Mouse (Mus musculus): ENCODE data around the gene Ache. TPM values are rescaled to one million over a fixed set of nuclear protein-coding genes. Genes with fewer than 3 reads are reported as not detected.

Ache gene
- polyA plus RNA-seq, 1 experiment from 2014 or later = 18.3 TPM

DNA sequence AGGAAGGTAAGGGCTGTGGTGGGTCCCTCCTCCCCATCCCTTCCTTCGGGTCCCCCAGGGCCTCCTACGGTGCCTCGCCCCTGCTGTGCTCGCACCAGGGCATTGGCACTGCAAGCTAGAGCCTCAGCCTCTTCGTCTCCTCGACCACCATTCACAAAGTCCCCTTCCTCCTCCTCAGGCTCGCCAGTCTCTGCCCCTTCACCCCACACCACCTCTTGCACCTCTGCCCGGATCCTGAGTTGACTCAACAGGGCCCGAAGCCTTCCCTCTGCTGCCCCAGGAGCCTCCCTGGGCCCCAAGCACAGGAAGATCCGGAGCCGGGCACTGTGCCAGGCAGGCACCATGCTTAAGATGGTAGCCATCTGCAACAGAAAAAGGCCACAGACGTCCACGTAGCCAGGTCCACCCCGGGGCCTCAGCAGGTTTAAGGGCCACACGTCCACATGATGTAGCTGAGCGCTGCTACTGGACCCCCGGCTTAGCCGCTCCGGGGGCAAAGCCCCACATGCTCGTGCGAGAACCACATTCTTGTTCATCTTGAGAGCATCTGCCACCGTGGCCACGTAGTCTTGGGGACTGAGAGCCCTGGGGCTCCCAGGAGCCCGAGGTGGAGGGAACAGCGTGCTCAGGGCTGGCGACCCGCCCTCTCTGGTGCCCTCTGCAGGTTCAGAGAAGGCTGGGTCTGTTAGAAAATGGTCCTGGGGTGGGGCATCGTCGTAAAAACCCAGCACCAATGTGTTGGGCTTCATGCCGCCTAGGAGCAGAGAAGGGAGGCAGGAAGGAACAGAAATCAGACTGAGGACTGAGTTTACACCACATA is 28.0 kb downstream of the Ache start:
- H3K9ac ChIP-seq = peak overlapping the region; percentile 96
- peak overlapping the region; percentile 76 for H3K4me3 ChIP-seq
- no peak for ATAC-seq (ENCODE audit: low FRiP score, low read depth)
- no peaks in the 10 kb centered on the region for H3K9me3 ChIP-seq
- WGBS = 37% methylated on average over 29 of the region's 30 CpGs
- H3K36me3 ChIP-seq = peaks cover 56% of the 10 kb centered on the region
- H3K4me1 ChIP-seq = peaks cover 37% of the 10 kb centered on the region
- H3K27ac ChIP-seq = peak overlapping the region; percentile 97
- H3K4me2 ChIP-seq (replicated peaks) = peak overlapping the region; percentile 99
- H3K27me3 ChIP-seq = no peaks in the 10 kb centered on the region

DNA sequence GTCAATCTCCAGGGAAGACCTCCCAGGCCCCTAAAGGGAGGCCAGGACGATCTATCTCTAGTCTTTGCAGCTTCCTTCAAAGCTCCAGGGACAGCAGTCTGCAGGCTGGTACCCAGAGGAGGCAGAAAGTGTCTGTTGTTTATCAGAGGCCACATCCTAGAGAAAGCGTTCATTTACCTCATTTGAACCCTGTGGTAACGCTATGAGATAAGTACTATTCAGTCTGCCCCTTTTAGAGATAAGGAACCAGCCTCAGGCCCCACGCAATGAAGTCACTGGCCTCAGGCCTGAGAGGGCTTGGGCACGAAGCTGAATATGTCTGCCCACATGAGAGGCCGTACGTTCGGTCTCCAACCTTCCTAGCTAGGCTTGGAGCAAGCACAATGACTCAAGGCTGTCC is 30.0 kb downstream of the Ache start:
- no peak for ATAC-seq (ENCODE audit: low FRiP score, low read depth)

GRCm38 (mm10) chr5:137318570-137318969 is 31.3 kb downstream of the Ache start:
- WGBS = 89% methylated on average over 1 of the region's 1 CpGs
- H3K9ac ChIP-seq = no peak overlapping the region
- H3K27ac ChIP-seq = no peak overlapping the region
- no peak for ATAC-seq (ENCODE audit: low FRiP score, low read depth)
- no peaks in the 10 kb centered on the region for H3K9me3 ChIP-seq
- peaks cover 64% of the 10 kb centered on the region for H3K36me3 ChIP-seq
- no peak overlapping the region for H3K4me2 ChIP-seq (replicated peaks)
- H3K27me3 ChIP-seq = no peaks in the 10 kb centered on the region
- H3K4me1 ChIP-seq = peaks cover 18% of the 10 kb centered on the region
- H3K4me3 ChIP-seq = no peak overlapping the region

More for the DNA sequence above, 30.0 kb downstream of the Ache start:
- H3K36me3 ChIP-seq = peaks cover 57% of the 10 kb centered on the region
- no peaks in the 10 kb centered on the region for H3K9me3 ChIP-seq
- no peak overlapping the region for H3K4me2 ChIP-seq (replicated peaks)
- no peak overlapping the region for H3K9ac ChIP-seq
- no peak overlapping the region for H3K4me3 ChIP-seq
- H3K27me3 ChIP-seq = no peaks in the 10 kb centered on the region
- H3K4me1 ChIP-seq = peaks cover 27% of the 10 kb centered on the region
- WGBS = 90% methylated on average over 8 of the region's 8 CpGs
- H3K27ac ChIP-seq = no peak overlapping the region

- Histone ChIP-seq H3K4me1 (0 out of 2 replicates have a peak, but pooled peaks cover under 1% of the 10 kb centered on the region), H3K27me3 (no peaks in the 10 kb centered on the region), H3K9ac (no peak overlapping the region), H3K36me3 (peaks cover 82% of the 10 kb centered on the region), H3K4me2 (replicated peaks) (no peak overlapping the region), H3K9me3 (no peaks in the 10 kb centered on the region), H3K4me3 (no peak overlapping the region), H3K27ac (no peak overlapping the region)
- 92% methylated on average over 3 of the region's 3 CpGs for WGBS
- no peak for ATAC-seq (ENCODE audit: low FRiP score, low read depth)
Measured at GRCm38 (mm10) chr5:137320996-137321395, 33.7 kb downstream of the Ache start.

DNA sequence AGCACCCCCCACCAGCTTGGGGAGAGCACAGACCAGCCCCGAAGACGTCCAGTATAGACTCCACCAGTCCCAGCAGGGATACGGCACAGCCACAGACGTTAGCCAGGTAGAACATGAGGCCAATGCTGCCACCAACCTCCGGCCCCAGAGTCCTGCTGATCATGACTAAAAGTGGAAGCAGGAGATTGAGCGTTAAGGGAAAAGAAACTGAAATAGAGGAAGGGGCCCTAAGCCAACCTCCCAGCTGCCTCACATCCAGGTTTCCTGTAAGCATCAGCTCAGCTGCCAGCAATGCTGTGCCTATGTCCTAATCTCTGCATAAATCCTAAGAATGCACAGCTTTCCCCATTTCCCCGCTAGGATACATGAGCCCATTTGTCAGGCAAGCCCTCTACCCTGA is 43.6 kb downstream of the Ache start:
- peaks cover 27% of the 10 kb centered on the region for H3K36me3 ChIP-seq
- no peak overlapping the region for H3K4me3 ChIP-seq
- WGBS = 86% methylated on average over 7 of the region's 7 CpGs
- no peak overlapping the region for H3K4me2 ChIP-seq (replicated peaks)
- H3K4me1 ChIP-seq = peaks cover 11% of the 10 kb centered on the region
- no peak overlapping the region for H3K9ac ChIP-seq
- H3K27ac ChIP-seq = no peak overlapping the region
- H3K9me3 ChIP-seq = no peaks in the 10 kb centered on the region
- no peak for ATAC-seq (ENCODE audit: low FRiP score, low read depth)
- no peaks in the 10 kb centered on the region for H3K27me3 ChIP-seq

DNA sequence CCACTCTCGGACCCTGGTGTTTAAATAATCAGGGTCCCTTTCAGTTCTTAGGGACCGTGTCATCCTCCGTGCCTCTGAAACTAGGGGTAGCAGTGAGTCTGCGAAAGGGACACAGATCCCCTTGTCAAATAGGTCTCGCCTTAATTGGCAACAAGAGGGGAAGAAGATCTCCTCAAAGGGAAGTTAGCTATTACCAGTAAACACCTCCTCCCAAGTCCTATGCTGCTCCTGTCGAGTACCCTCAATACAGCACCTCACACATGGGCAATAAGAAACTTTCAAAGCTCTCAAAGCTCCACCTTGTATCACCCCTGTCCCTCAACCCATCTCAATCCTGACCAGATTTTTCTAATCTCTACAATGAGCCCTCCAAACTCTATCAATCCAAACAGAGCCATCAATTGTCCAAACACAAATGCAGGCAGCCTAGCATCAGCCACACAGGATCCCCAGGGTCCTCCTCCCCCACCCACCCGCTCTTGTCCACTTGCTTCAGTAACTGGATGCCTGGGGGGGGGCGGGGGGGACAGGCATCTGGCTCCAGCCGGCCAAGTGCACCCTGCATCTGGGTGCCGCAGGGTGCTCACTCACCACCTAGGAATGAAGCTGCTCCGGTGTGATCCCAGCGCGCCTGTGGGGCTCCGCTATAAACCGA is 45.7 kb downstream of the Ache start:
- 15% methylated on average over 15 of the region's 15 CpGs for WGBS
- Histone ChIP-seq H3K36me3 (peaks cover 13% of the 10 kb centered on the region; the same call in 1 of the 2 replicates), H3K9me3 (no peaks in the 10 kb centered on the region), H3K4me2 (replicated peaks) (peak overlapping the region; percentile 87), H3K4me1 (peaks cover 15% of the 10 kb centered on the region), H3K9ac (peak overlapping the region; percentile 78), H3K27ac (no peak overlapping the region), H3K4me3 (peak overlapping the region; percentile 65), H3K27me3 (no peaks in the 10 kb centered on the region)
- ATAC-seq (ENCODE audit: low FRiP score, low read depth) = no peak

GRCm38 (mm10) chr5:137333512-137334174 is 46.3 kb downstream of the Ache start, which contains the start of gene Slc12a9:
Gene Slc12a9, minus strand, starts transcription at chr5:137333597.
- WGBS = under 1% methylated on average over 44 of the region's 44 CpGs

GRCm38 (mm10) chr5:137334317-137334716 is 47.0 kb downstream of the Ache start:
- WGBS = 59% methylated on average over 10 of the region's 10 CpGs
- Histone ChIP-seq H3K4me3 (peak overlapping the region; percentile 65; the same call in 1 of the 2 replicates), H3K27me3 (no peaks in the 10 kb centered on the region), H3K9ac (no peak overlapping the region), H3K27ac (no peak overlapping the region), H3K4me1 (peaks cover 22% of the 10 kb centered on the region), H3K9me3 (no peaks in the 10 kb centered on the region), H3K36me3 (0 out of 2 replicates have a peak, but pooled peaks cover 6% of the 10 kb centered on the region), H3K4me2 (replicated peaks) (peak overlapping the region; percentile 87)
- ATAC-seq (ENCODE audit: low FRiP score, low read depth) = no peak

More at GRCm38 (mm10) chr5:137333512-137334174, 46.3 kb downstream of the Ache start, which contains the start of gene Slc12a9:
- peak within 1 kb of the TSS; percentile 87 for H3K4me2 ChIP-seq (replicated peaks)
- peak within 1 kb of the TSS; percentile 78 for H3K9ac ChIP-seq
- no peaks in the 10 kb centered on the region for H3K27me3 ChIP-seq
- 0 out of 2 replicates have a peak, but pooled peaks cover 6% of the 10 kb centered on the region for H3K36me3 ChIP-seq
- peaks cover 16% of the 10 kb centered on the region for H3K4me1 ChIP-seq
- no peak within 1 kb of the TSS for H3K27ac ChIP-seq
- peak; percentile 93 for ATAC-seq (ENCODE audit: low FRiP score, low read depth)
- H3K9me3 ChIP-seq = no peaks in the 10 kb centered on the region
- H3K4me3 ChIP-seq = peak within 1 kb of the TSS; percentile 65

GRCm38 (mm10) chr5:137335066-137335465 is 47.7 kb downstream of the Ache start:
- H3K4me2 ChIP-seq (replicated peaks) = no peak overlapping the region
- no peak overlapping the region for H3K9ac ChIP-seq
- 0 out of 2 replicates have a peak, but pooled peaks cover under 1% of the 10 kb centered on the region for H3K36me3 ChIP-seq
- no peak overlapping the region for H3K27ac ChIP-seq
- no peaks in the 10 kb centered on the region for H3K9me3 ChIP-seq
- peaks cover 29% of the 10 kb centered on the region for H3K4me1 ChIP-seq
- WGBS = 76% methylated on average over 6 of the region's 6 CpGs
- no peak overlapping the region for H3K4me3 ChIP-seq
- ATAC-seq (ENCODE audit: low FRiP score, low read depth) = no peak
- H3K27me3 ChIP-seq = no peaks in the 10 kb centered on the region

DNA sequence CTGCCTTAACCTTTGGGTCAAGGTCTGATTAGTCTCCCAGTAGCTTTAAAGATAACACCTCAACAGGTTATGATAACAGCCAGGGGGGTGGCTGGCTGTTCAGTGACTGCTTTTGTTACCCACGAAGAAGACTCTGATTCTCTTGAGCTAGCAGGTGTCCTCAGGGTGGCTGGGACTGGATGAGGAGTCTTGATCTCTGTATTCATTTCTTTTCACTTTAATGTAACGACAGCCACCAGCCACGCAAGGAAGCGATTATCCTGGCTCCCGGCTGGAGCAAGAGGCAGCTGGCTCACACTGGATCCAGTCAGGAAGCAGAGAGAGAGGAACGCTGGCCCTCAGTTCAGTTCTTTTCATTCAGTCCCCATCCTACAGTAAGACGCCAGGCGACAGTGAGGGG is 49.9 kb downstream of the Ache start:
- Histone ChIP-seq H3K36me3 (no peaks in the 10 kb centered on the region), H3K4me3 (no peak overlapping the region), H3K9ac (no peak overlapping the region), H3K4me2 (replicated peaks) (no peak overlapping the region), H3K27ac (no peak overlapping the region; the same call in 1 of the 2 replicates), H3K4me1 (peaks cover 28% of the 10 kb centered on the region), H3K9me3 (no peaks in the 10 kb centered on the region), H3K27me3 (no peaks in the 10 kb centered on the region)
- 40% methylated on average over 8 of the region's 8 CpGs for WGBS
- no peak for ATAC-seq (ENCODE audit: low FRiP score, low read depth)

GRCm38 (mm10) chr5:137338256-137338655 is 50.9 kb downstream of the Ache start:
- Histone ChIP-seq H3K36me3 (no peaks in the 10 kb centered on the region), H3K4me3 (peak overlapping the region; percentile 46), H3K4me2 (replicated peaks) (peak overlapping the region; percentile 77), H3K27me3 (no peaks in the 10 kb centered on the region), H3K9me3 (no peaks in the 10 kb centered on the region), H3K4me1 (peaks cover 18% of the 10 kb centered on the region), H3K27ac (peak overlapping the region; percentile 29), H3K9ac (peak overlapping the region; percentile 68)
- under 1% methylated on average over 19 of the region's 19 CpGs for WGBS
- peak; percentile 83 for ATAC-seq (ENCODE audit: low FRiP score, low read depth)
